Mouse (Mus musculus) testis, adult 2 months (tissue): ENCODE results near the gene Ccdc12.

Experiments used
- CTCF ChIP-seq: fragments of 200-500 bp; IDR thresholded peaks from 2 replicates; pipeline ENCODE4 v1.5.1; 2012; ENCODE audit warnings: low read depth, mild to moderate bottlenecking, inconsistent platforms, low read length, moderate library complexity; ENCODE audit not compliant: control insufficient read depth, insufficient read depth, insufficient replicate concordance
- POLR2A ChIP-seq: fragments of 200-500 bp; IDR thresholded peaks from 2 replicates; pipeline ENCODE4 v1.6.1; 2012; ENCODE audit warnings: low read depth, mild to moderate bottlenecking, inconsistent platforms, low read length, moderate library complexity; ENCODE audit not compliant: control insufficient read depth

DNA sequence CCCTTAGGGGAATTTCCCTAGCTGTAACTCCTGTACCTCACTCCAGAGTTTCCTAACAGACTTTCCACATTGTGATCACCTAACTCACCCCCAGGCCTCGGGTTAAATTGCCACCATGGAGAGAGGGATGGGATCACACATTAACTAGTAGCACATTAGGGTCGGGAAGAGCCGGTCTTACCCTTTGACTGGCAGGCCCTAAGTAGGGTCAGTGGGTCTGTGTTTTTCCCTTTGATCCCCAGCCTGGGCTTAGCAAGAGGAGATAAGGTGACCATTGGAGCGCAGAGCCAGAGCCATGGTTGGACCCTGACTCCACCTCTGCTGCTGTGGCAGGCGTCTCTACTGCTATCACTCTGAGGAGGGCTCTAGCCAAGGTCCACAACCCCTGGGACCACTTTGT lies 89.4 kb downstream of the Ccdc12 start:
- no peak for TF ChIP-seq CTCF
- no peak for TF ChIP-seq POLR2A
